Mouse (Mus musculus): ENCODE data around the gene Fam13a. TPM values are rescaled to one million over a fixed set of nuclear protein-coding genes. Genes with fewer than 3 reads are reported as not detected.

Fam13a gene
- total RNA-seq, 1 experiment from 2014 or later: 90.8 TPM

DNA sequence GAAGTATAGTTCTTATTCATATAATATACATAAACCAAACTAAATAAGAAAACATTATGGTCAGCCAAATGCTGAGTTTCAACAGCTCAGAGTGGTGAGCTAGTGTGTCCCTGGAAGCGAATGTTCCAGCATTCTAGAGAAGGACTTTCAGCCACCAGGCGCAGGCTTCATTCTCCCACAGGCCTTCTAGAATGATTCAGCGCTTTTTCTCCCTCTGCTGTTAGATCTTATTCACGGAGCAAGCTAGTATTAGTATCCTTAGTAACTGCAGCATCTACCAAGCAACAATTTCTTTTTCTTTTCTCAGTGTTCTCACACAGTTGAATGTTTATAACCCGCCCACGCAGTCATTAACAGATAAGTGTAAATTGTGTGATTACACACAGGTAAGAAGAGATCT, 142.1 kb downstream of the Fam13a start:
- DNase-seq: no peak

Other genes with a start within 250 kb of the Fam13a start
- 35.3 and 43.8 TPM in 2 replicates for gene Herc3, start 193.1 kb downstream of the Fam13a start, total RNA-seq (2021)
- 37.0 and 40.5 TPM in 2 replicates for gene Nap1l5, start 117.5 kb downstream of the Fam13a start, total RNA-seq (2021)
- gene Tigd2, start 184.3 kb upstream of the Fam13a start, total RNA-seq (2021): 16.2 and 19.8 TPM in 2 replicates

Measured in adrenal gland, postnatal 14 days (tissue).